Mouse (Mus musculus) v-Abl transformed pro-B cells (cell line): ENCODE results near the gene Spag17.

ENCODE experiments used
- in situ Hi-C, 2 experiments: fragments of 400-800 bp; cut with MboI; formaldehyde crosslinking; loops; one replicate each; pipeline ENCODE4 v1.15.1; 2025; ENCODE audit not compliant: unreplicated experiment in 2 of 2

The Spag17 gene

DNA sequence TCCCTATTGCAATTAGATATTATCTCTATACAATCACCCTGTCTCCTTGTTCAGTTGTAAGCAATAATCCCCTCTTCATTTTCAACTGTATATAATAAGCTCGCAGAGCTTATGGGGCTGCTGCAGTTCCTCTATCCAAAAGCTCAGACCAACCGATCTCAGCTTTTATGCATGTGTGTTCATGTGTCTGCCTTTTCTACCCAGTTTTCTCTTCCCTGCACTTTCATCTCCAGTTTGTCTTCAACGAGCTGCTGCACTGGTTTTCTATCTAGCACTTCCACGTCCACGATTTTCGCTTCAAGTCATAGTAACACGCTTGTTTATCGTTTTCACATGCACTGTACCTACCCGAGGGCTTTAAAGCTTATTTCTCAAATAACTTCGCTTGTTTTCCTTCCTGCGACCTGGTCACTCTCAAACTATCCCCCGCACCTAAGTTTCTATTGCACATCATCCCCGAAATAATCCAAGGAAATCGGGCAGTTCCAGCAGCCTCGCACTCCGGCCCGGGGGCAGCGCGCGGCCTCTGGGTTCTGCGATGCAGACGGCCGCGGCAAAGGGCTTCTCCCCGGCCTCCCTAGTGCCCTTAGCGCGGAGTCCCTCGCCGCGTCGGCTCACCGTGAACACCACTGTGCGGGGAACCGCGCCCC, 276.6 kb downstream of the Spag17 start:
- in situ Hi-C loops: loop anchor here (10.0 to 25.0 kb wide), 7 partner anchors 763 to 1817 kb away; partner anchors contain the start of genes Atp1a1 (in 1 of the 2), Cd2 (in 1 of the 2), Tbx15 (in 1 of the 2) and Trim45 (in 1 of the 2)

DNA sequence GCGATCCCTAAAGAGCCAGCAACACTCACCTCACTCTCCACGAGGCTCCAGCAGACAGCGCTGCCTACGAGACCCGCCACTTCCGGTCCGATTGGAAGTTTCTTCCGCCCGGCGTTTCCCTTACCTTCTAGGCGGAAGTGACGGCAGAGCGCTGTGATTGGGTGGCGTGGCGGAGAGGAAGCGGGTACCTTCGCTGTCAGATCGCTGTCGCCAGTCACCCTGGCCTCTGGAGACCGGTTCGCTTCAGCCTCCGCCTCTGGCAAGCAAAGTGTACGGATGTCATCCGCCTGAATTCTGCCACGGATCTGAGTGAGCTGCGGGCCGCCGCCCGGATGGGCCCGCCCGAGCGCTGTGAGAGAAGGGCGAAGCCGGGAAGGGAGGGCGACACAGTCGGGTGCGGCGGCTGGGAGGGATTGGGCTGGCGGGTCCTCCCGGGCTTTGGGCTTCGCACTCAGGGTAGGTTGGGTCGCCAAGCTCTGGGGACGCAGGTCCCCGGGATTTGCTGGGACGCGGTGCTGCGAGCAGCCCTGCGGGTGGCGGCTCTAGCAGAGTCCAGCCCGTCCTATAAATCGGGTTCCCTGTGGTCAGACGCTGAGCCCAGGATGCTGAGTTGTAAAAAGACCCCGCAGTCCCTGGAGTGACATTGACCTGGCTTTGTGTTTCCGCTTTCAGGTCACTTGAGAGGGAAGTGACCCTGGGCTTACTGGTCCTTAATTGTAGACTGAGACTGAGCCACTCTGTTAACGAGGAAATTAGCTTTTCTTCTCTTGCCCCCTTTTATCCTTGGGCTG, 277.3 kb downstream of the Spag17 start, which contains the start of the genes Gdap2 and Wdr3:
Gdap2 (plus strand) TSS at position 67 of the 791 bp plus-strand sequence.
Wdr3 (minus strand) TSS at position 93 of the 791 bp plus-strand sequence.
- in situ Hi-C loops: loop anchor here (10.0 to 25.0 kb wide), 7 partner anchors 762 to 1818 kb away; partner anchors contain the start of genes Atp1a1 (in 1 of the 2), Cd2 (in 1 of the 2), Tbx15 (in 1 of the 2) and Trim45 (in 1 of the 2)

DNA sequence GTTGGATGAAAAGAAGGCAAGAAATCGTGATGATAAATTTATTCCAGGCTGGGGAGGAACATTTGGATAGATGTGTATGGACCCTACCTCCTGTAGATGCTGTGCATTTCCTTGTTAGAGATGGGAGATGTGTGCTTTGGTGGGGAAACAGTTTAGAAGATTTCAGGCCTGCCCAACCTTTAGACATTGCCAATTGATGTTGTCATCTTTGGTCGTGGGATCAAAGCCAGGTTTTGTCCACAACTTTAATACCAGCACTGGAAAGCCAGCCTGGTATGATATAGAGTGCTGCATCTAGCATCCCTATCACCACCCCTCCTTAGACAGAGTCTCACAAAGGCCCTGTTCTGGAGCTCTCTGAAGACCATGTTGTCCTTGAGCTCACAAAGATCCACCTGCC, 278.4 kb downstream of the Spag17 start:
- in situ Hi-C loops: loop anchor here (10.0 to 25.0 kb wide), 7 partner anchors 761 to 1819 kb away; partner anchors contain the start of genes Atp1a1 (in 1 of the 2), Cd2 (in 1 of the 2), Tbx15 (in 1 of the 2) and Trim45 (in 1 of the 2)

DNA sequence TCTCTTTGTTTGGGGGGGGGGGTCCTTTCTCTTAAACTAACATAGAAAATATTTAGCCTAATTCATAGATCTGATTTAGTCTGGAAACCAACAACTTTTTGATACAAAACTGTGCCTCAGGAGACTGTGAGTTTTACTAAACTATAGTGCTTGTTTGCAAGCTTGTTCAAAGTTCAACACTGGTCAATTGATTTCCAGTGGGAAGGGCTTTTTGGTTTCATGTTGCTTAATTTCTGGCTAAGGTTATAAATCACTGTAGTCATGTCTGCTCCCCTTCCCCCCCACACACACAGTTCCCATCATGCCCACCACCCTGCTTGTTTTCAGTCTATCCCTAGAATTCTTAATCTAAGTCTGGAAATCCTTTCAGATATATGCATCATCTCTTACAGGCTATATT, 279.8 kb downstream of the Spag17 start:
- in situ Hi-C loops: loop anchor here (10.0 to 25.0 kb wide), 7 partner anchors 760 to 1820 kb away; partner anchors contain the start of genes Atp1a1 (in 1 of the 2), Cd2 (in 1 of the 2), Tbx15 (in 1 of the 2) and Trim45 (in 1 of the 2)

DNA sequence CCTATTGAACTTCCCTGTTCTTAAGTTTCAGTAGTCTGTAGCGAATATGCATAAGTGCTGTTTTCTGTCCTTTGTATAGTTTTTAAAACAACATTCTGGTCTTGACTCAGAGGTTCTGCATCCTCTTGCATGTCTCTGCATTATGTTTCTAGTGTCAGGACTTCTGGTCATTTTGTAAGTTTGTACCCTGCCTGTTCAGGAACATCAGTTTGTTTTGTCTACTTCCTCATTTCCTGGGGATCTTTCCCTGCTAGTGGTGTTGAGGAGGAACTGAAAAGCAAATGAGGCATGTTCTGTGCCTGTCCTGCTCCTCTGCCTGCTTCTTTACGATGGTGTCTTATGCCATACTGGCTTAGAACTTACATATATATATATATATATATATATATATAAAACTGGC, 290.8 kb downstream of the Spag17 start:
- in situ Hi-C loops: loop anchor here in 1 of 2 experiments (25.0 kb wide), 2 partner anchors 736 to 1286 kb away; partner anchors contain the start of gene Trim45

DNA sequence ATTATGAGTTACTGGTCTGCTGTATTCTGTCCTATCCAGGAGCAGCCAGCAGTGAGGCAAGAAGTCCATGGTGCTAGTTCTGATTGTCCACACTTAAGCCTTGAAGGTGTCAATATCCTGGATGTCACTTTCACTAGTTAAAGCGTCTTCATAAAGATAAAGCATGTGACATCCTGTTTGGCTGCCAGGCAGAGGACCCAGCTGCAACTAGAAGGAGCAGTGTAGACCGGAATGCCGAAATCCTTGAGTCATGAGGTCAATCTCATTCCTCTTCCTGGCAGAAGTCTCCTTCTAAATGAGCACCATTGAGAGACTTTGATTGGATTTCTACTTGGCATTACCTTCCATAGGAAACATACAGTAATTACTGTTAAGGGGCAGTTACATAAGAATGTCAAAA, 295.3 kb downstream of the Spag17 start:
- in situ Hi-C loops: loop anchor here (10.0 to 25.0 kb wide), 5 partner anchors 514 to 1282 kb away; partner anchors contain the start of genes Vtcn1 (in 2 of the 2) and Trim45 (in 1 of the 2)

DNA sequence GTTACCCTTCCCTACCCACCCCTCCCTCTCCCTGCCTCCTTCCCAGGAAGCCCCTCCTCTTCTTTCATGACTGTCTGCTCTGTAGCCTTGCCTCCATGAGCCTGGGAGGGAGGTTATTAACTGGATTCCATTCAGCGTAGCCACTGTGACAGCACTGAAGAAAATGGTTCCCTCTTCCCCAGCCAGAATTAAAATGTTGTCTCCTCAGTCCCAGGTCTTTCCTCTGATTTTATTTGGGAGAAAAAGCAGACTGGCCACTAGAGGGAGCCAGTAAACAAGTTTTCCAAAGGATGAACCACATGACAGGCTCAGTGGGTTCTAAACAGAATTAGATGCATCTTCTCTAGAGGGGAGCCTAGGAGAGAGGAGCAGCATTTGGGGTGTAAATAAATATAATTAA, 304.2 kb downstream of the Spag17 start:
- in situ Hi-C loops: loop anchor here (5.0 to 25.0 kb wide), 7 partner anchors 383 to 1273 kb away; partner anchors contain the start of genes Vtcn1 (in 2 of the 2), Man1a2 (in 1 of the 2) and Trim45 (in 1 of the 2)

DNA sequence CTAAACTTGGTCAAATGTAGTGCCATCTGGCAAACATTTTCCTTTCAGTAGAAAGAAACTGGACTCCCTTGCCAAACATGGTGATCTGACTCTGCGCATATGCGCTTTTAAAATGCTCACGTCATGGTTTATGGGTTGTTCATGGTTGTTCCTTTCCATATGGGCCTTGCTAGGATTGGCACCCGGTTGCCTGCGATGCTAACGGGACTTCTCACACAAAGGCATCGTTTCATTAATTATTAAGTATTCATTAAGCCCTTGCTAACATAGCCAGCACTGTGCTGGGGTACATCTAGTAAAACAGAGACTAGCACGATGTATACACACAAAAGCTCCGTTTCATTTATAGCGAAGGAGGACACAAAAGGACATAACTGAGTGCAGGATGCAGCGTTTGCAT, 304.7 kb downstream of the Spag17 start:
- in situ Hi-C loops: loop anchor here (5.0 to 25.0 kb wide), 9 partner anchors 232 to 1272 kb away; partner anchors contain the start of genes Vtcn1 (in 2 of the 2), Man1a2 (in 1 of the 2) and Trim45 (in 1 of the 2)
